Mouse (Mus musculus) heart, postnatal 25 days (tissue): Measurements from ENCODE around the gene Dab1. TPM values are rescaled to one million over a fixed set of nuclear protein-coding genes. Genes with fewer than 3 reads are reported as not detected.

Source experiments
- DNase-seq: peaks from one replicate; pipeline ENCODE4 v3.0.0; 2022; ENCODE audit warnings: low spot score
- intact Hi-C: fragments of 180-260 bp; cut with DNase I; formaldehyde crosslinking; loops from one replicate; pipeline ENCODE4 v1.15.1; 2025
- total RNA-seq, 2 experiments: library from RNA; stranded (reverse); gene quantifications; 2 replicates each; pipeline ENCODE4 v1.2.3; 2021

The Dab1 gene
- total RNA-seq, 2 experiments from 2014 or later = 0.11 TPM; not detected in 1

DNA sequence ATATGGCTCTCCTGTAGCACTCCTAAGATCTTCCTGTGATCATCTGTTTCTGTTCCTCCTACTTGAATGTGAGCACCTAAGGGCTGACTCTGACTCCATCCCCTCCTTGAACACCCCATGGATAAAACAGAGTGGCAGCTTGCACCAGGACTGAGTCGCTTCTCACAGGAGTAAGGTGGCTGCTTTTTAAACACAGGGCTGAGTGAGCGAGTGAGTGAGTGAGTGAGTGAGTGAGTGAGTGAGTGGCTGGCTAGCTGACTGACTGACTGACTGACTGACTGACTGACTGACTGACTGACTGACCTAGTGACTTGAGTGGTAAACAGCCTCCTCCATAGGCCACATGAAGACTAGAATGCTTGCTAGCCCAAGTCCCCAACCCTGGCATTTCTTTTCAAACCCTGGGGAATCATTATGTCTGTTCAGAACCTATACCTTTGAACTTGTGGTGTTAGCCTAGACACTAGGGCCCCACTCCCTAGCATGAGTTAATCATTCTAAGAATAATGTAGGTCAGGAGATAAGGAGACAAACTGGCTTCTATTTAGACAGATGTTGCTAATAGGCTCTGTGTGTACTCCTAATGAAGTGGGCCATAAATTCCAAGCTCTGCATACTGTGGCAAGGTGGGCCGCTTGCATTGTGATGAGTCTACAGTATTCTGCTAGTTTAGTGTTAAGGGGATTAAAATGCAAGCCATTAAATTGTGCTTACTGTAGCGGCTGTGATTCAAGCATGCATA, 910.9 kb downstream of the Dab1 start:
- intact Hi-C loops = no loop called here
- DNase-seq = no peak

DNA sequence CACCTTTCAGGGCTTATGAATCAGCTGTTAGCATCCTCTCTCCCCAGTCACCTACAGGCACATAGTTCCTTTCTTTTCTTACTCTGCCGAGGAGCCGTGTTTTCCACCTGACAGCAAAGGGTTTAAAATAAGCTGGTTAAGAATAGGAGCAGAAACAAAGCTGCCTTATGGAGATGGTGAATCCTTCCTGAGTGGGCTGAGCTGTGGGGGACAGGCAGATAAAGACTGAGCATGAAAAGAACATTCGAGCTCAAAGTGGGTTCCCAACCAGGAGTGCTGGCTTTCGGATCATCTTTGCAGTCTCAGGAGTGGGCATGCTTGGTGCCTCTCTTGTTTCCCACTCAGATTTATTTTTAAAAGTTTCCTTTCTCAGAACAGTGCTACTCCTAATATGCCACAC, 913.7 kb downstream of the Dab1 start:
- intact Hi-C loops = no loop called here
- no peak for DNase-seq

DNA sequence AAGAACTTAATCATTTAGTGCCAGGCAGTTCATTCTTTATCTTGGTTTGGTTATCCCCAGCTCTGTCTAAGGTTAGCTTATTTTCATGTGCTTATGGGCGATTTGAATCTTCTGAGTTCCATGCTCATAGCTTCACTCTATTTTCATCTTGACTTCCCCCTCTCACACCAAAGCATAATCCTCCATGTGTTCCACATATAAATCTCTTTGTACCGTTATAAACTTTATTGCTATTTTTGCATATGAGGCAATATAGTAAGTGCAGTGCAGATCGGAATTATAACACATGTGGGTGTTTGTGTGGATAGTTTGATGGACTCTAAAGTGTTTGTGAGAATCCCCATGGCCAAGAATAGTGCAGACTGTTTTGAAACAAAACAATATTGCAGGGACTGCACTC, 919.3 kb downstream of the Dab1 start:
- intact Hi-C loops = no loop called here
- DNase-seq = no peak

DNA sequence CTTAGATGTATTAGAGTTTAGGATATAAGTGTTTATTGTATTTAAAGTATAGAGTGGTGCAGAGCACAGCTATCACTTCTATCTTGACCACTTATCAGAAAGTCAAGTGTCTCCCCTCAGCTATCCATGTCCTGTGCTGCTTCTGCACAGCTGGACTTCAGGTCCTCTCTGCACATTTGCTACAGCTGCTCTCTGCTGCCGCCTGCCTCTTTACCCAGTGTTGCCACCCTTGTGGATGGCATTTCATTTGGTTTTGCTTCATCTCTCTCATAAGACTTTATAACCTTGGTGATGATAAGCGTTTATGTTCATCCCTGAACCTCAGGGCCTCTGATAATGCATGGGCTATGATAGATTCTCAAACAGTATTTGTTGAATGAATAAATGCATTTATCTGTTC, 919.9 kb downstream of the Dab1 start:
- DNase-seq = no peak
- intact Hi-C loops = no loop called here

DNA sequence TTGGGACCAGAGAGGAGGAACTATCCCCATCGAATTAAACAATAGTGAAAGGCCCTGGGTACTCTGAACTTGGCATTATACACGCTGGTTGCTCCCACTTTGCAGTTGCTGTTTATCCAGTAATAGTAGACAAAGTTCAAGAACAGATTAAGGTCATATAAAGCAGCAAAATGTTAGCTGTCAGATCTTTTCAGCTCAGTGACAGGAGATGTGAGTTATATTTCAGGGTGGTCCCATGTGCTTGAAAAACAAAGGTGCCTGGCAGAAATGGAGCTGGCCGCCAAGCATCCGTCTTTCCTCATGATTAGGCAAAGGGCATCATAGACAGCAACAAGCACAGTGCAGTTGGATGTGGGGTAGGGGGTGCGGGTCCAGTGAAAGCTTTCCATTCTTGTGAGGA, 927.9 kb downstream of the Dab1 start:
- intact Hi-C loops = no loop called here
- DNase-seq = no peak

DNA sequence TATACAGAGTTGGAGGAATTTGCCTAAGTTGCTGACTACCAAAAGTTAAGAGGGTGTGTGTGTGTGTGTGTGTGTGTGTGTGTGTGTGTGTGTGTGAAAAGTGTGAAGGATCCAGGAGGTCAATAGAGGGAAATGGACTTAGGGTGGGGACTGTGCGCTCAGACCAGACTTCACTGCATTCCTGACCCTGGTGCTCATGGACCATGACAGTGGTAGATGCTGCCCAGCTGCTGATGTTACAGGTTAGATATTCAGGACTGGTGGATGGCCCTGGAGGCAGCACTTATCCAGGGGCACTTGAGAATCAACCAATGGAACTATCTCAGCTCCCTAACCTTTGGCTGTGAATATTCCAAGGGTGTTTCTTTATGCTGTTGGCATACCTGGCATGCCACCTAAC, 929.1 kb downstream of the Dab1 start:
- no peak for DNase-seq
- intact Hi-C loops = no loop called here

DNA sequence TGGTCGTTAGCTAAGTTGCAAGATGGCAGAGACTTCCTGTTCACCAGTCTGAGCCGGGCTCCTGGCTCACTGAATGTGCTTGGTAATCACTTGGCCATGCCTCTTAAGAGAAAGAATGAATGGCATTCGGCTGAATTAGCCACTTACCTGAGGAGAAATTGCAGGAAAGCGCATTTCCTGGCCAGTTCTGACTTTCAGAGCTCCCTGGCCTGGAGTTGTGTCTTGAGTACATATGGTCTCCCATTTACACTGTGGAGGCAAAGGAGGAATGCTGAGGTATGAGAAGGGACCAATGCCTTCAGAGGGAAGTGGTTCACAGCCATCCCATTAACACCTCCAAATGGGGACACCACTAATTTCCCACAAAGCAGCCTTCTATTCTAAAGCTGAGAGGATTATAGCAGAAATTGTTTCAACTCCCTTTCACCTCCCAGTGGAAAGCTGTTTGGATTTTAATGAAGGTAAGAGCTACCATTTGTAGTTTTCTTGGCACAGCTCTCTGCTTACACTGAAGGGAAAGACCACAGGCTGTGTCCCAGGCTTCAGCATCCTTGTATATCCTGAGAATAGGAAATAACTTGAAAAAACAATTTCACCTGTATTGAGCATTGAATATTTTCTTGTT, 931.5 kb downstream of the Dab1 start:
- no peak for DNase-seq
- intact Hi-C loops = no loop called here

DNA sequence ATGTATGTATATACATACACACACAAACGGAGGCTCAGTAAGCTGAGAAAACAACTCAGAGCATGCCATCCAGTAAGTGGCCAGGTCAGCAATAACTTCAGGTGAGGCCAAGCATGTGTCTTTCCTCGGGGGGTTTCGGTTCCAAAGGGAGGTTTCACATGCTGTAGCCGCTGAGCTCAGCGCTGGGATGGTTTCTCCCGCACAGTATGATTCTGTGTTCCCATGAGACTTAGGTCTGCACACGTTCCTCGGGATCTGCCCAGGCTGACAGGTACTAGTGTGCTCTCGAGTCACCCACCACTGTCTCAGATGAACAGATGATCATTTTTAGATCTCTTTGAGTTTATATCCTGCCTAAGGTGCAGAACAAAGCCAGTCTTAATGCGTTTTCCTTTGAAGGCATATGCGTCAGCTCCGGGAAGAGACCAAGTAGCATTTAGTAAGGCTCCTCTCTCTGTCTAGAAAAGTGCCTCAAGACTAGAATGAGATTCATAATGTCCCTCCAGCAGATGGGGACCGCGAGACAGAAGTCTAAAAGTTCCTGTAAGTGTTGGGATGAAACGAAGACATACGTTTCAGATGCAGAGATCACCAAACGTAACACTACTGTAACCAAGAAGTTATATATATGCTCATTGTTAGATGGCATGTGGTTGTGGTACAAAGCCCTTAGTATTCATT, 932.4 kb downstream of the Dab1 start:
- no peak for DNase-seq
- intact Hi-C loops = no loop called here

DNA sequence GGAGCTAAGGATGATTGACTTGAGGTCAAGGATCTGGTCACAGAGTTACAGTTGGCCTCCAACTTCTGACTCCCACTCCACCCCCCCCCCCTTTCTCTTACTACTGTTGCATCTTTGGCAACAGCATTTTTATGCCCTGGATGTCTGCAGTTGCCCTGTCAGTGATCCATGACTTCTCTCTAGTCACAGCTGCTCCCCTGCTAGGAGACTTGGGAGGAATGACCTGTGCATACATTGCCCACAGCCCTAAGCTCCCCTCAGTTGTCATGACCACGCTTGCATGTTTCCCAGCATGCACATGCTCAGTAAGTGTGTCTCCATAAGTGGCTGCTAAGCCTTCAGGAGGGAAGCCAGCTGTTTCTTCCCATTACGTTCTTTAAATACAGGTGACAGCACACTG, 936.2 kb downstream of the Dab1 start:
- no peak for DNase-seq
- intact Hi-C loops = no loop called here

DNA sequence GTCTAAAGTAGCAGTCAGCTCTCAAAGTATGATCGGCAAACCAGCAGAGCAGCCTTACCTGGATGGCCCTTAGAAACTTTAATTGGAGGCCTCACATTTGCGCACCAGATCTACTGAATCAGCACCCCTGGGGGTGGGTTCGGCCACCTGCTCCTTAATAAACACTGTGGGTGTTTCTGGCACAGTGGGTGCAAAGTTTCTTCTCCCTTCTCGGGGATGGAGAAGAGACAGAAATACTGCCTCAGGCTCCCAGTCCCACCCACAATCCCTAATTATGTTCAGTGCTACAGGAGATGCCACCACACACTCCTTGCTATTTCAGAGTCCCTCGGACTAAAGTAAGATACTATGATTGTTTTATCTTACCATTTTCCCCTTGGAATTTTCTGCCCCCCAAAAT, 944.4 kb downstream of the Dab1 start:
- intact Hi-C loops = no loop called here
- no peak for DNase-seq

DNA sequence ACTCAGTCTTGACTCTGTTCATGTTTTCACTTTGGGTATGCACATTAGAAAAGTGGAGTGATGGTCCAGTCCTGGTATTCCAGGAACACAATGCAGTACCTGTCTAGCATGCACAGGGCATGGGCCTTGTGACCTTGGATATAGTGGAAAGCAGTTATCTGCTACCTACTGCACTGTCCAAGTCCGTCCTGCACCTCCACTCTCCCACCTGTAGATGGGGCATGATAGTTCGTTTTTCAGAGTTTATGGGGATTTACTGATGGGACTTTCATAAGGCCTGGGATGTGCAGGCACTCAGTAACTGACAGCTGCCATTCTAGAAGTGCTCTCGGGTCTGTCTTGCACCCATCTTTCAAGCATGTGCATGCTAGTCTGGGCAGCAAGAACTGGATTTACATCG, 951.4 kb downstream of the Dab1 start:
- DNase-seq = no peak
- intact Hi-C loops = no loop called here

DNA sequence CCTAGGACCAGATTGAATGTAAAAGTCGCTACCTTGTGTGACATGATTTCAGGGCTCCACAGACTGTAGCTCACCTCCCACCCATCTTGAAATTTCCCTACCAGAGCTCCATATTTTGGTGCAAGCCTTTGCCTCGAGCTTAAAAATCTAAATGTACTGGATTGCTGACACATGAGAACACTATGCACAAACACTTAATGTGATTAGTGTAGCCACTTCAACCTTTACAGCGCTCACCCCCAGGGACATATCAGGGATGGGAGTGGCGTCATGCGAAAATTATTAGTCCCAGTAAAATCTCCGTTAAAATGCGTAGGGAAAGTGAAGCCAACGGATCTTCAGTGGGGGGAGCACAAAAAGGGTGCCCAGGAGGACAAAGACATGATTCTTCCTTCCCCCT, 953.3 kb downstream of the Dab1 start:
- intact Hi-C loops = no loop called here
- DNase-seq = no peak

DNA sequence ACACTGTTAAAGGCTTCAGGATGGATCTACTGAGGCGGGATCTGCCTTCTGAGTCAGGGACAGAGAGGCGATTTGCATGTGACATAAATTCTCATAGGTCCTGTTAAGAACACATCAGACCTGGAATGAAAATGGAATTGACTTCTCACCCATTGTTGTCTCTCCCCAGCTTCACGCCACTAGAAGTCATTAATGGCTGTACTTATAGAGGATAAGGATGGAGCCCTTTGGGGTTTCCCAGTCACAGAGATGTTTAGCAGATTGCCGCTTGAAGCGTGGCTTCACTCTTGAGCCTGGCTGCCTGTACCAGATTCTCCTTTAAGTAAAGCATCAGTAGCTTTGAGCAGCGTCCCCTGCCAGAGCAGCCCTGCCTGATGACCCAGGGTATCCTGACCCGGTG, 954.3 kb downstream of the Dab1 start:
- DNase-seq = no peak
- intact Hi-C loops = no loop called here

DNA sequence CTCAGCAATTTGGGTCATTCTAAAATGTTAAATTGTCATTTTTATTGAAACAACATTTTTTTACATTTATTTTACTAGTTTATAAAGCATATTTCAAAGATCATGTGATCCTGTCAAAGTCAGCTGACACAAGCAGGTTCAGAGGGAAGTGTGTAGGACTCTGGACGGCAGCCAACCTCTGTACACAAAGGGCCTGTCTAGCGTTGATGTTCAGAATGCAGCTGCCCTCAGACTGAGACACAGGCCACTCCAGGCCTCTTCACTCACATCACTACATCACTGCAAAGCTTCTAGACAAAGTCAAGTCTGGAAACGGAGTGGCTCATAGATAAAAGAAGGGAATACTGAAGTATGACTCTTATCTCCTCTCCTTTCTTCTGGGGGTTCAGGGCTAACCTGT, 959.2 kb downstream of the Dab1 start:
- intact Hi-C loops = no loop called here
- DNase-seq = no peak

DNA sequence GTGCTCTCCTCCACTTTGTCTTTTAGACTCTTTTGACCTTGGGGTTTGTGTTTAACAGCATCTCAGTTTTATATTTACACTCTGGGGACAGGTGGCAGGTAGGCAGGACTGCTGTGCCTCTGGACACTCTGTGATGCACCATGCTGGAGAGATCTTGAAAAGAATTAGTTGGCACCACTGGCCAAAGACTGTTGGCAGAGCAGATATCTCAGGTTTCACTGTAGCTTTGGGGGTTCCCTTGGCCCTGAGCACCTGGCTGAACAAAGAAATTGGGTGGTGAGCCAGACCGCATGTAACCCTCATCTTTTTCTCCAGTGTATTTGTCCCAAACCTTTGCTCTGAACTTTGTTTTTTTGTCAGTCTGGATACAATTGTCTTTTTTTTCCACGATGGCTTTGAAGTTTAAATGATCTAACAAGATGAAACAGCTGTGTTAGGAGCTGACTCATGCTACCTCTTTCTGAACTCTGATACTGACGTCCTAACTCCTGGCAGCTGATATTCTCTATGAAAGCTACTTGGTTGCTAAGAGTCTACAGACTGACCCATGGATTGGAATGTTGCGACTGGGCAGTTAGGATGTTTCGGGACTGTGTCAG, 960.9 kb downstream of the Dab1 start:
- intact Hi-C loops = no loop called here
- no peak for DNase-seq

DNA sequence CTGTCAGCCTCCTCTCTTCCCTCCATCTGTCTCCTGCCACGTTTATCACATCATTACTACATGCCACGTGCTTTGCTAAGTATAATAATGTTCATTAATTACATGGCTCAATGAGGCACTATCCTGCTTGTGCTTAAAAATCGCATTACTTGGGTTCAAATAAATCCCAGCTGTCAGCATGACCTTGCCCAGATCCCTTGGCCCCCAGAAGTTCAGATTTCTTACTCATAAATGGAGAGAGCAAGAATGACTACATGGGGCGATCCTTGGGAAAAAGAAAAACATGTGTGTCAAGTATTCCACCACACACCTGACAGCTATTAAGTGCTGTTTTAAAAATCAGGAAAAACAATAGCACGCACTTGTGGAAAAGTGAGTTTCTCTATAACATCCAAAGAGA, 963.6 kb downstream of the Dab1 start:
- intact Hi-C loops = no loop called here
- no peak for DNase-seq

DNA sequence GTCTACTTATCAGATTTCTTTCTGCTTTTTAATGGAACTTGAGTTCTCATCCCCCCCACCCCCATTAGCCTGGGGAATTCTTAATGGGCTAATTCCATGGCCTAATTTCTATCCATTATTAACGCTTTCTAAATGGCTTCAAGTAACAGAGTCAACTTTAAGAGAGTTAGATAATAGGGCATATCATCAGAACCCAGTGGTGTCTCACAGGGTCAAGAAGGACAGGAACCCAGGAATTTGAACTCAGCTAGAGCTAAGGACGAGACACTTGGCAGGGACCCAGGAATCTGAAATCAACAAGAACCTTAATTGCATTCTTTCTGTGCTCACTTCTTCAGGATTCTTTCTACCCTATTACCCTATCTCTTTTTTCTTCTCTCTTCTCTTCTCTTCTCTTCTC, 968.7 kb downstream of the Dab1 start:
- no peak for DNase-seq
- intact Hi-C loops = no loop called here

DNA sequence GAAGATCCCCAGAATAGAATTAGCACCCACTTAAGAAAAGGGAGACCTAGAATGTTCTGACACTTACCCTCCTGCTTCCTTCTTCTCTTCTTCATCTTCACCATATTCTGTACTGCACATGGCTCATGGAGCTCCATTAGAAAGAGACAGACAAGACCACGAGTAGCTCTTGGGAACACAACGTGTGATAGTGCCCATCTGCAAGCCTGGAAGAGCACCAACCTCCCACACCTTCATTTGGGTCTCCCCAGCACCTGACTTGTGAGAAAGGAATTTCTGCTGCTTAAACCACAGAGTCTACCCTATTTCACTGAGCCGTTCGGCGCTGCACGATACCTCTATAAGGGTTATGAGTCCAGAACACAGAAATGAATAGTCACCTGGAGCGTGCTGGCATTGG, 977.8 kb downstream of the Dab1 start:
- intact Hi-C loops = no loop called here
- no peak for DNase-seq

DNA sequence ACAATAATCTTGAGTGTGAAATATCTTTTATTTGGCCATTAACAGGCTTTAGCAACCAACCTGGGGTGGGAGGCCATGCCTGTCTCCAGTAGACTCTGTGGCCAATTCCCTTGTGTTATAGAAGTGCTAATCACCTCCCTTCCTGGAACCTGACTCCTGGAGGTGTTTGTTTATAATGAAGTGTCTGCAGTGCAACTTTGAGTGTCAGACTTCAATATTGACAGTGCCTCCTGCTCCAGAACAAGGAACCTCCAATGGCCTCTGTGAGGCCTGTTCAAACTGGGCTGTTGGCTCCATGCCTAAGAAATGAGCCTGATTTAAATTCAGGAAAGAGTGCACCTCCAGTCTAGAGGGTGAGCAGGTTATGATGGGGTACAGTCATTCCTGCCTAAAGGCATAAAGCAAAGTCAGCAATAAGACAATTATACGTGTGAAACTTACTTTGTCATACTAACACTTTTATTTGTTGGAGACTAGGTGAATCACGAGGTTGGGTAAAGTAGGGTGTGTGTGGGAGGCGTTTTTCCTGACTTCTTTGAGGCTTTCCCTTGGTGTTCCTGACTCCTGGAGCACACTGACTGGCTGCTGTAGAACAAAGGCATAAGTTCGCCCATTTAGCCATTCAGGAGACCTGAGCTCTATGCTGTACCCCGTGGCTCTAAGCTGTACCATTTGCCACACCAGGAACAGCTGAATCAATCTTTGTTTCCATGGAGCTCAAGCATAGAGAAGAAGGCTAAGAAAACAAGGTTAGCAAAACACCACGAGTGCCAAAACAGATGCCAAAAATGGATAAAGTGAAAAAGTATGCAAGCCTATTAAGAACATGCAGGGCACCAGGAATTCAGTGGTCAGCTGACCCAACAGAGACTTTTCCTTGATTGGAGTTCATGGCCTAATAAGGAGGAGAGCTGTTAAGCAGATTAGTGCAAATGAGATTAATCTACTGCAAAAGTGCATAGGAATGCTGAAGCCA, 978.6 kb downstream of the Dab1 start:
- intact Hi-C loops = no loop called here
- no peak for DNase-seq

DNA sequence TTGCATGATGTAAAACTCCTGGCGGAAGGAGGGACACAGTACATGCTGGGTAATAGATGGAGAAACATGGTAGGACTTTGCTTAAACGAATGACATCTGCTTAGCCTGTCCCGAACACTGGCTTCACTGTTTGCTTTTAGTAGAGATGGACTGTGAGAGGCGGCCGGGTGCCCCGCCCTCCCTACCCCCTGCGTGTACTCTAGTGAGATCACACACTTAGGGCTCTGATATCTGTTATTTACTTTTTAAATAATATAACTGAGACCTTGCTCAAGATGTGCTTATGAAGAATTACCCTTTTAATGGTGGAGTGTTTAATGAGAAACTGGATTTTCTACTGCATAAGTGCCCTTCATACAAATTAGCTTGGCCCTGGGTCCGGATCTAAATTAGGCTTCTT, 983.6 kb downstream of the Dab1 start:
- intact Hi-C loops = no loop called here

More for the DNA sequence above, 983.6 kb downstream of the Dab1 start:
- no peak for DNase-seq
